Mouse (Mus musculus) olfactory bulb, adult 2 months (tissue): Measurements from ENCODE around the gene Evc2.

ENCODE experiments used
- CTCF ChIP-seq: fragments of 200-500 bp; IDR thresholded peaks from 2 replicates; pipeline ENCODE4 v1.5.1; 2012; ENCODE audit warnings: low read depth, mild to moderate bottlenecking, low read length, moderate library complexity; ENCODE audit not compliant: insufficient read depth
- POLR2A ChIP-seq: fragments of 200-500 bp; IDR thresholded peaks from 2 replicates; pipeline ENCODE4 v1.6.1; 2012; ENCODE audit warnings: mild to moderate bottlenecking, low read depth, low read length, moderate library complexity; ENCODE audit not compliant: insufficient read depth

- no peak for TF ChIP-seq POLR2A
- no peak for TF ChIP-seq CTCF
Observed at GRCm38 (mm10) chr5:37365751-37366150, 27.5 kb downstream of the Evc2 start.
